Mouse (Mus musculus) adrenal gland, postnatal 0 days (tissue): ENCODE measurements around the gene Rapgef2. TPM values are rescaled to one million over a fixed set of nuclear protein-coding genes. Genes with fewer than 3 reads are reported as not detected.

Experiments
- polyA plus RNA-seq: library from polyadenylated mRNA; unstranded; fragments of >200 nt; fragmentation: Nextera tagmentation; extraction: Ambion mirVana; gene quantifications from 2 replicates; pipeline ENCODE4 v1.2.1, GENCODE M21; 2015

Rapgef2 gene
- polyA plus RNA-seq = 4.2 and 4.3 TPM in 2 replicates

DNA sequence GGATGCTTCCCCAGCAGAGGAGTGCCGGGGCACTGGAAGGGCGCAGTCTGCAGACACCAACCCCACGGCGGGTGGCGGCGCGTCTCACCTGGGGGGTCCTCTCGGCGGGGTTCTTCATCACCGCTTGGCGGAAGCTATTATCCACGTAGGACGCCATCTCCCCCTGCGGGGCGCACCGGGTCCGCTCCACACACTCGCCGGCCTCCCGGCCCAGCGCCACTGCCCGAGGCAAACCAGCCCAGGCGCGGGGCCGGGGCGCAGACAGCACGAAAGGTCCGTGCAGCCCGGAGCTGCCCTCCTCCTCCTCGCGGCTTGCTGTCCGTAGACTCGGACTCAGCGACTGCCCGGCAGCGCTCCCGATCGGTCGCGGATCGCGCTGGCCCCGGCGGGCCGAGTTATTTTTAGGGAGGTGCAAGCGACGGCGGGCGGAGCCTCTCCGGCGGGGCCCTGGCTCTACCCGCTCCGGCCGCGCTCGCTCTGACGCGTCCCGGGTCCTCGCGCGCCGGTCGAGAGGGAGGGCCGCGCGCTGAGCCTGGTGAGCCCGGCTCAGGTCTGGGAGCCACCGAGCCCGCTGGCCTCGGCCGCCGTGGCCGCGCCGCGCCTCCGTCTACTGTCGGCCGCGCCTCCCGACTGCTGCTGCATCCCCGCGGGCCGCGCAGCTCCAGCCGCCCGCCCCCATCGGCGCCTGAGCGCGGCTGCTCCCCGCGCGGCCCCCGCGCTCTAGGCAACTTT is at the start of gene Rapgef2:
TSS of gene Rapgef2 (minus strand) at position 142 of the 732 bp plus-strand sequence.

Other genes with a start within 250 kb of the Rapgef2 start
- gene Gm17359, start 50.1 kb upstream of the Rapgef2 start, polyA plus RNA-seq = not detected in 2 replicates